In genomic region chr16:52376827-52377226, GRCm38 (mm10) we compare ENCODE assay signal across 21 mouse cellular contexts.
DNase-seq lines count a peak whose midpoint lies in the region; TF ChIP-seq lines count a peak whose summit lies in the region.
"Had no signal": no experiment of that assay in that cellular context is flagged by ENCODE, and none has a peak within 500 bp of the region (broad histone marks: within the 10 kb centered on the region; RNA-seq: fewer than 3 reads in every experiment).

No protein-coding gene starts in this region.

- H3K36me3 ChIP-seq in C2C12 (ENCODE audit: control insufficient read depth, insufficient read depth): no peaks in the 10 kb centered on the region
- no peaks in the 10 kb centered on the region for H3K36me3 ChIP-seq in myocyte (ENCODE audit: control insufficient read depth, insufficient read depth)
- H3K36me3 ChIP-seq: embryonic facial prominence, embryonic 13.5 days; embryonic facial prominence, embryonic 15.5 days; forebrain, embryonic 15.5 days had no signal

- H3ac ChIP-seq in C2C12 (ENCODE audit: control insufficient read depth, insufficient read length, low read depth): no peak overlapping the region
- H3ac ChIP-seq in myocyte (ENCODE audit: control insufficient read depth, insufficient read length): no peak overlapping the region

- TF ChIP-seq POLR2A in myocyte (IDR thresholded peaks at IDR 0.05; ENCODE audit: insufficient read length, low read depth): no peak

- intact Hi-C loops in heart, postnatal 14 days (cut with DNase I): no loop called here

- H3K27me3 ChIP-seq in C2C12 (ENCODE audit: control insufficient read depth, insufficient read depth, insufficient read length): no peaks in the 10 kb centered on the region
- H3K27me3 ChIP-seq in myocyte (ENCODE audit: control insufficient read depth, insufficient read depth, insufficient read length): no peaks in the 10 kb centered on the region
- H3K27me3 ChIP-seq: embryonic facial prominence, embryonic 13.5 days; embryonic facial prominence, embryonic 15.5 days; forebrain, embryonic 13.5 days; forebrain, embryonic 15.5 days; Patski had no signal

- peak; percentile 16 for DNase-seq in heart, adult 11 months
- DNase-seq in heart, postnatal 14 days: no peak
- no peak for DNase-seq in embryo, embryonic 9.5 days (ENCODE audit: extremely low spot score)
- DNase-seq in MN1 (ENCODE audit: low spot score): no peak
- DNase-seq: adrenal gland, adult 8-10 months; adrenal gland, postnatal 14 days; adrenal gland, postnatal 36 days; B cell, adult 2 months; cerebellum, adult 11-12 months; cerebellum, adult 2 months; cerebellum, adult 9-10 months; cerebellum, postnatal 10 days; cerebellum, postnatal 25 days; forebrain, postnatal 0 days had no signal

- H3K79me3 ChIP-seq in C2C12 (ENCODE audit: low read depth): peaks cover 43% of the 10 kb centered on the region

- H3K79me2 ChIP-seq in C2C12 (ENCODE audit: control insufficient read depth, insufficient read depth): peaks cover 81% of the 10 kb centered on the region
- peaks cover 14% of the 10 kb centered on the region for H3K79me2 ChIP-seq in myocyte (ENCODE audit: control insufficient read depth, insufficient read depth)

- H3K4me2 ChIP-seq in myocyte (ENCODE audit: low read depth): peak overlapping the region; percentile 61
- H3K4me2 ChIP-seq: embryonic facial prominence, embryonic 13.5 days; embryonic facial prominence, embryonic 15.5 days; forebrain, embryonic 13.5 days; forebrain, embryonic 15.5 days had no signal

- TF ChIP-seq CTCF in C2C12 (IDR thresholded peaks at IDR 0.05; ENCODE audit: control insufficient read depth, insufficient read depth, insufficient read length): no peak

- no peak overlapping the region for H3K4me3 ChIP-seq in C2C12 (ENCODE audit: insufficient read depth, poor library complexity, severe bottlenecking)
- H3K4me3 ChIP-seq in myocyte: no peak overlapping the region
- H3K4me3 ChIP-seq: embryonic facial prominence, embryonic 13.5 days; embryonic facial prominence, embryonic 15.5 days; forebrain, embryonic 13.5 days; forebrain, embryonic 15.5 days had no signal

TF ChIP-seq in C2C12, 6 proteins besides CTCF, POLR2A, EP300 and RAD21:
- TF ChIP-seq MYOD1 (IDR thresholded peaks at IDR 0.05; ENCODE audit: control insufficient read depth, insufficient read length, low read depth) (peak; percentile 74), FOSL1 (IDR thresholded peaks at IDR 0.05; ENCODE audit: insufficient read depth, low read length, poor library complexity, severe bottlenecking) (peak; percentile 46), MAX (IDR thresholded peaks at IDR 0.05) (no peak)

TF ChIP-seq in myocyte, 11 proteins besides CTCF, POLR2A, EP300 and RAD21:
- TF ChIP-seq SRF (IDR thresholded peaks at IDR 0.05; ENCODE audit: control insufficient read depth, insufficient read length, low read depth) (no peak), TCF12 (IDR thresholded peaks at IDR 0.05; ENCODE audit: insufficient read depth, poor library complexity, severe bottlenecking) (no peak), MAX (IDR thresholded peaks at IDR 0.05; ENCODE audit: low read depth) (no peak), REST (IDR thresholded peaks at IDR 0.05; ENCODE audit: insufficient read depth, insufficient read length) (no peak), E2F4 (IDR thresholded peaks at IDR 0.05; ENCODE audit: insufficient read depth) (no peak), USF1 (IDR thresholded peaks at IDR 0.05; ENCODE audit: low read depth) (no peak), CEBPB (IDR thresholded peaks at IDR 0.05; ENCODE audit: insufficient read depth, poor library complexity, severe bottlenecking) (0 out of 2 replicates have a peak, but pooled peaks have one; percentile 3)
